Mouse (Mus musculus): Measurements from ENCODE around the gene Azi2. TPM values are rescaled to one million over a fixed set of nuclear protein-coding genes. Genes with fewer than 3 reads are reported as not detected.

Gene Azi2
- polyA plus RNA-seq, 1 experiment = 60.1 TPM

GRCm38 (mm10) chr9:118110360-118110710 is 70.0 kb downstream of the Azi2 start:
- Histone ChIP-seq H3K36me3 (ENCODE audit: control insufficient read depth, insufficient read depth, low read length) (no peaks in the 10 kb centered on the region), H3K27me3 (ENCODE audit: control insufficient read depth, insufficient read depth, low read length) (no peaks in the 10 kb centered on the region), H3K27ac (ENCODE audit: control insufficient read depth, insufficient read depth, low read depth, low read length) (no peak overlapping the region), H3K4me1 (ENCODE audit: control insufficient read depth, insufficient read depth, low read length) (no peaks in the 10 kb centered on the region), H3K4me3 (ENCODE audit: control insufficient read depth, low read depth, low read length) (no peak overlapping the region)
- no peak for TF ChIP-seq POLR2A (IDR thresholded peaks at IDR 0.05; ENCODE audit: control insufficient read depth, low read depth, low read length)
- TF ChIP-seq CTCF (IDR thresholded peaks at IDR 0.05; ENCODE audit: control insufficient read depth, insufficient read depth, insufficient replicate concordance, low read depth, low read length) = no peak

Other genes starting within 250 kb of the Azi2 start
- 3.0 and 3.5 TPM in 2 replicates for gene Cmc1, start 109.7 kb downstream of the Azi2 start, polyA plus RNA-seq (2012; rRNA removed)

Measured in testis, adult 2 months (tissue).